Mouse (Mus musculus) megakaryocyte, embryonic 14.5 days (primary cell): ENCODE measurements around the gene 6430531B16Rik.

Experiments
- FLI1 ChIP-seq: IDR thresholded peaks from 2 replicates; pipeline ENCODE4 v1.6.1; 2012; ENCODE audit warnings: low read length, inconsistent platforms, mixed read lengths
- GATA1 ChIP-seq: IDR thresholded peaks from 3 replicates; pipeline ENCODE4 v1.6.1; 2012; ENCODE audit warnings: mixed read lengths, low read length, inconsistent platforms, borderline replicate concordance

GRCm38 (mm10) chr7:139990864-139991394 lies 12.4 kb upstream of the 6430531B16Rik start:
- TF ChIP-seq GATA1 = no peak
- no peak for TF ChIP-seq FLI1
